Mouse (Mus musculus) layer of hippocampus, adult 6 months (tissue): Measurements from ENCODE around the gene Rsbn1l. TPM values are rescaled to one million over a fixed set of nuclear protein-coding genes. Genes with fewer than 3 reads are reported as not detected.

ENCODE experiments used
- long read RNA-seq, 2 experiments: library from polyadenylated mRNA; unstranded; transcript quantifications; one replicate each; pipeline ENCODE4 v2.0.0; 2019 to 2020
- polyA plus RNA-seq: library from polyadenylated mRNA; unstranded; fragments of <200 nt; fragmentation: Nextera tagmentation; gene quantifications from 2 replicates; pipeline ENCODE4 v1.2.3, GENCODE M21; 2021

Rsbn1l gene
- polyA plus RNA-seq = 4.2 and 4.6 TPM in 2 replicates
- long read RNA-seq, experiment 1, partial matches to known transcripts = 29 of 35 reads
- long read RNA-seq, experiment 1, other reads (novel, unspliced or antisense) = 6 of 35 reads
- long read RNA-seq, experiment 2, partial matches to known transcripts = 1 of 8 reads
- long read RNA-seq, experiment 2, other reads (novel, unspliced or antisense) = 7 of 8 reads

DNA sequence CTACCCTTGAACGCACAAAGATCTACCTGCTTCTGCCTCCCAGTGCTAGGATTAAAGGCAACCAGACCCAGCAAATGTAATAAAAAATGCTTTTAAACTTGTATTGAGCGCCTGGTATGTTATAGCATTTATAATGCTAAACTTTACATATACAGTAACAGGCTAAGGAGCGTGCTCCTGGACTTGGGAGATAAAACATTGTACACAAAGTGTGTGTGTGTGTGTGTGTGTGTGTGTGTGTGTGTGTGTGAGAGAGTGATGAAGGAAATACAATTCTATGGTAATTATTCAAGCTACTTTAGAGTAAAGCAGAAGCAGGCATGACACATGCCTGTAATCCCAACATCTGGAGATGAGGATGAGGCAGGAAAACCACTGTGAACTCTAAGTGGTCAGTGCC lies at the start of gene Rsbn1l:
TSS of gene Rsbn1l (minus strand) at position 101 of the 400 bp plus-strand sequence.

GRCm38 (mm10) chr5:20881915-20882800 lies 74.0 kb downstream of the Rsbn1l start, which contains the start of the genes Phtf2 and Tmem60:
Gene Phtf2, minus strand, starts transcription at chr5:20882124.
Gene Tmem60, plus strand, starts transcription at chr5:20882191.

Other genes with a start within 250 kb of the Rsbn1l start
- 1.8 and 2.8 TPM in 2 replicates for gene Phtf2, start 74.3 kb downstream of the Rsbn1l start, polyA plus RNA-seq
- 68.6 and 69.4 TPM in 2 replicates for gene Tmem60, start 74.2 kb downstream of the Rsbn1l start, polyA plus RNA-seq
- gene Ptpn12, start 99.5 kb upstream of the Rsbn1l start, polyA plus RNA-seq = 5.0 and 6.7 TPM in 2 replicates
- gene Gsap, start 229.9 kb upstream of the Rsbn1l start, polyA plus RNA-seq = 2.5 and 3.8 TPM in 2 replicates